Mouse (Mus musculus) liver, embryonic 14.5 days (tissue): ENCODE measurements around the gene Cspg4. TPM values are rescaled to one million over a fixed set of nuclear protein-coding genes. Genes with fewer than 3 reads are reported as not detected.

ENCODE experiments used
- ATAC-seq: fragments of 200-750 bp; cut with Nextera tagmentation; 2 replicates; pipeline ENCODE4 v1.8.0; 2017; ENCODE audit warnings: moderate number of reproducible peaks, mild to moderate bottlenecking, moderate library complexity; ENCODE audit not compliant: insufficient read depth
- DNase-seq, 3 experiments: peaks; one replicate each; pipeline ENCODE4 v3.0.0-alpha.2; 2012 to 2013; ENCODE audit warnings: low read depth in 3 of 3, low spot score in 3 of 3
- H3K27ac ChIP-seq: fragments of 300-500 bp; sonication (generic); 2 replicates; pipeline ENCODE4 v1.5.1; 2014; ENCODE audit warnings: moderate library complexity, mild to moderate bottlenecking, control low read depth, inconsistent platforms
- H3K27me3 ChIP-seq: fragments of 300-500 bp; sonication (generic); 2 replicates; pipeline ENCODE4 v1.6.1; 2014; ENCODE audit warnings: mild to moderate bottlenecking, low read length, moderate library complexity; ENCODE audit not compliant: control insufficient read depth, insufficient read depth
- H3K36me3 ChIP-seq: fragments of 300-500 bp; sonication (generic); replicated peaks from 2 replicates; pipeline ENCODE4 v1.6.1; 2014; ENCODE audit warnings: low read depth; ENCODE audit not compliant: control insufficient read depth, insufficient read depth
- H3K4me1 ChIP-seq, 2 experiments: fragments of 200-500 bp in 1 of 2; fragments of 300-500 bp in 1 of 2; sonication (generic) in 1 of 2; replicated peaks; 2 replicates each; pipeline ENCODE4 v1.6.1; 2012 to 2014; ENCODE audit warnings: antibody characterized with exemption in 1 of 2, inconsistent platforms in 1 of 2, low read length in 1 of 2; ENCODE audit not compliant: control insufficient read depth in 2 of 2, insufficient read depth in 2 of 2
- H3K4me2 ChIP-seq: fragments of 300-500 bp; sonication (generic); 2 replicates; pipeline ENCODE4 v1.6.1; 2014; ENCODE audit warnings: low read depth, mild to moderate bottlenecking, control low read depth, moderate library complexity
- H3K4me3 ChIP-seq, 2 experiments: fragments of 200-500 bp in 1 of 2; fragments of 300-500 bp in 1 of 2; sonication (generic) in 1 of 2; 2 replicates each; pipeline ENCODE4 v1.5.1; 2012 to 2014; ENCODE audit warnings: low read depth in 2 of 2, low read length in 2 of 2, mild to moderate bottlenecking in 2 of 2, control low read depth in 1 of 2, inconsistent platforms in 1 of 2, moderate library complexity in 1 of 2; ENCODE audit not compliant: insufficient read depth in 1 of 2
- H3K9ac ChIP-seq: fragments of 300-500 bp; sonication (generic); replicated peaks from 2 replicates; pipeline ENCODE4 v1.6.1; 2014; ENCODE audit warnings: mild to moderate bottlenecking, control low read depth, moderate library complexity
- H3K9me3 ChIP-seq: fragments of 300-500 bp; sonication (generic); 2 replicates; pipeline ENCODE4 v1.6.1; 2016; ENCODE audit warnings: low read length, mixed read lengths; ENCODE audit not compliant: control insufficient read depth
- CTCF ChIP-seq: IDR thresholded peaks from 2 replicates; pipeline ENCODE4 v1.5.1; 2016; ENCODE audit warnings: antibody characterized with exemption, low read depth, control low read depth
- EP300 ChIP-seq: IDR thresholded peaks from 2 replicates; pipeline ENCODE4 v1.6.1; 2016; ENCODE audit warnings: antibody characterized with exemption, low read depth
- WGBS: fragments of 180-500 bp; shearing (Covaris S2); extraction: QIAGEN DNeasy Blood & Tissue Kit; methylation state at CpG from one replicate; pipeline ENCODE4 v1.1.7; 2014; ENCODE audit not compliant: insufficient replicate concordance; 5-methylcytosine and 5-hydroxymethylcytosine counted together
- polyA plus RNA-seq, 2 experiments: library from polyadenylated mRNA; depleted of rRNA in 1 of 2; stranded (reverse) in 1 of 2; unstranded in 1 of 2; fragments of >200 nt; fragmentation: Nextera tagmentation in 1 of 2; extraction: Ambion mirVana in 1 of 2; gene quantifications; 2 replicates each; pipeline versions ENCODE4 v1.2.1 to v1.2.3; 2012 to 2014

The Cspg4 gene
- polyA plus RNA-seq, 2 experiments, result 0.08 to 0.16 TPM

DNA sequence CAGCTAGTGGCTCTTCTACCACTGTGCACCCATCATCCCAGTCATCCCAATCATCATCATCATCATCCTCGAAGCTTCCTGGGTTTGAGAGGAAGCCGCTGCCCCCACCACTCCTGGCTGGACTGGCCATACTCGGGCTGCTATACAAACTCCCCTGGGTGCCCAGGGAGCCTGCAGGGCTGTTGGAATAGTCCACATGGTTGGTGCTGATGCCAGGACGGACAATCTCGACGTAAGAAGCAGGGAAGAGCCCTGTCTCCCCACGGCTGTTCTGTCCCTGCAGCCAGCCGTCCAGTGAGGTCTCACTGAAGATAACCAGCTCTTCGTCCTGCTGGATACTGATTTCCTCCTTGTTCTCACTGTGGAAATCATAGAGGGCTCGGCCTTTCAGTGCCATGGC, 61.6 kb downstream of the Cspg4 start:
- H3K27ac ChIP-seq, result no peak overlapping the region
- no peaks in the 10 kb centered on the region; the same call in 1 of the 2 replicates for H3K27me3 ChIP-seq
- WGBS, result 70% methylated on average over 10 of the region's 10 CpGs
- no peak overlapping the region for H3K9ac ChIP-seq
- H3K4me1 ChIP-seq, result peaks cover 0 to 4% of the 10 kb centered on the region in 2 experiments; a peak in 1 of 4 replicates
- H3K4me3 ChIP-seq, result no peak overlapping the region
- no peaks in the 10 kb centered on the region for H3K36me3 ChIP-seq
- no peaks in the 10 kb centered on the region for H3K9me3 ChIP-seq
- TF ChIP-seq EP300 (no peak), CTCF (no peak)
- no peak for ATAC-seq
- H3K4me2 ChIP-seq, result peak overlapping the region; percentile 85; the same call in 1 of the 2 replicates
- no peak for DNase-seq

DNA sequence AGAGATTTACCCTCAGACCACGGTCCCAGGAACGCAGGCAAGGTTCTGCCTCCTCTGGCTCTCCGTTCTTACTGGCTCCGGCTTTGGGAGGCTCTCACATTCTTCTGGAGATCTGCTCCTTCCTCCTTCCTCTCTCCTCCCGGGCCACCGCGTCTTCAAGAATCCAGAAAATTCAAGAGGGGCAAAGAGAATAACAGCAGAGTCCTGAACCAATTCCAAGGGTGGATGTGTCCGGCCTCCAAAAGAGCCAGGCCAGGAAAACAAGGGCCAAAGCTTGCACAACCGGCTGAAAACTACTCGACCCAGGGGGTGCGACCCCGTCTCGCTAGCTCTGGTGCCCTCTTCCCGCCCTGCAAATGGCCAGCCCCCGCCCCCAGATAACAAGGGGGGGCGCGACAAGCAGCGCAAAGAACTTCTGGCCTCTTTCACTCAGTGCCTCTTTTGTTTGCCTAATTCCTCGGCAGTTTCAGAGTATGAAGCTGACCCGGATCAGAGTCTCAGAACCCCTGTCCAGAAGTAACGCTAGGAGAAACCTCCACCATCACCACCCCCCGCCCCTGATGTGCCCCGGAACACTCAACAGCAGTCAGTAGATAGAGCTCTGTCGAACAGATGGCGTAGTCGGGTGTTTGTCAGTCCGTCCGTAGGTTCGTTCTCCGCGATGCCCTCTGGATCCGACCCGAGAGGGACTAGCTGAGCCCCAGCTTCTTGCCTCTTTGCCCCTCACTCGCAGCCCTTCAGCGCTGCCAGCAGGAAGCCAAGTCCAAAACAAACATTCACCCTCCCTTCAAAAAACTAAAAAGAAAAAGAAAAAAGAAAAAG, 62.6 kb downstream of the Cspg4 start:
- Histone ChIP-seq H3K27me3 (no peaks in the 10 kb centered on the region; the same call in 1 of the 2 replicates), H3K27ac (no peak overlapping the region), H3K4me1 (peaks cover 0 to 4% of the 10 kb centered on the region in 2 experiments; a peak in 1 of 4 replicates), H3K9ac (peak overlapping the region; percentile 73), H3K36me3 (no peaks in the 10 kb centered on the region), H3K4me3 (peak overlapping the region; percentile 70 to 72), H3K4me2 (peak overlapping the region; percentile 85), H3K9me3 (no peaks in the 10 kb centered on the region)
- TF ChIP-seq CTCF, result no peak
- TF ChIP-seq EP300, result no peak
- no peak; the same call in 1 of the 2 replicates for ATAC-seq
- 3% methylated on average over 35 of the region's 35 CpGs for WGBS
- no peak for DNase-seq

DNA sequence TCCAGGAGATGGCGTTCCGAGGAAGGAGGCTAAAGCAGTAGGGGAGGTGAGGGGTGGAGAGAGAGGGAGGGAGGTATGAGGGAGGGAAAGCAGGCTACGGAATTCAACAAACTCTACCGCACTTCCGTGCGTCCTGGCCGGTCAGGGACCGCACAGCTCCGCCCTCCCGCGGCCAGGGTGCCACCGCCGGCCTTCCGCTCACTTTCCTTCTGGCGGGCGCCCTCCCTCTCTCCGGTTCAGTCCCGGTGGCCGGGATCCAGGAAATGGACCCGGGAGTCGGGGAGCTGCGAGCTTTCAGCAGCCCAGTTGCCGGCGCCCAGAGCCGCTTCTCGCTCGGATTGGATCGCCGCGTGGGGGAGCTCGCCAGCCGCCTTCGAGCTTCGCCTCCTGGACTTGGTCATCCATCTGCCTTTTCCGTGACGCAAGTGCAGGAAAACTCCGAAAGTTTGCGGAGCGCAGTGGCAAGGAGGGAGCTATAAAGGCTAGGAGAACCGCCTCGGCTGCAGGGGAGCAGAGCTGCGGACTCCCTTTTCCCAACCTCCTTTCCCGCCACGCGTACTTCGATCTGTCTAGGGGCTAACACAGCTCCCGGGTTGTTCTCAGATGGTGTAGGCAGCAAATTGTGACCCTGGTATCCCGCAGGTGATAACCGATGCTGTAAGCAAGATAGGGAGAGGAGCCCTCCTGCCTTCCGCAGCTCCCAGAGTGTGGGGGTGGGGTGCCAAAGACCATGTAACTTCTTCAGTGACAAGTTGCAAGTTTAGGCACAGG, 63.4 kb downstream of the Cspg4 start, which contains the start of gene Snx33:
Snx33 (minus strand) TSS at position 331 of the 771 bp plus-strand sequence.
- Histone ChIP-seq H3K9ac (peak within 1 kb of the TSS; percentile 73), H3K4me1 (peaks cover 0 to 4% of the 10 kb centered on the region in 2 experiments; a peak in 1 of 4 replicates), H3K27ac (no peak within 1 kb of the TSS), H3K4me3 (peak within 1 kb of the TSS; percentile 70 to 72), H3K27me3 (no peaks in the 10 kb centered on the region; the same call in 1 of the 2 replicates), H3K36me3 (no peaks in the 10 kb centered on the region), H3K4me2 (peak within 1 kb of the TSS; percentile 85), H3K9me3 (no peaks in the 10 kb centered on the region)
- TF ChIP-seq EP300 (no peak), CTCF (peak; percentile 72)
- peak; percentile 48 to 52 (median 50) for DNase-seq
- under 1% methylated on average over 50 of the region's 50 CpGs for WGBS
- ATAC-seq, result peak; percentile 73

DNA sequence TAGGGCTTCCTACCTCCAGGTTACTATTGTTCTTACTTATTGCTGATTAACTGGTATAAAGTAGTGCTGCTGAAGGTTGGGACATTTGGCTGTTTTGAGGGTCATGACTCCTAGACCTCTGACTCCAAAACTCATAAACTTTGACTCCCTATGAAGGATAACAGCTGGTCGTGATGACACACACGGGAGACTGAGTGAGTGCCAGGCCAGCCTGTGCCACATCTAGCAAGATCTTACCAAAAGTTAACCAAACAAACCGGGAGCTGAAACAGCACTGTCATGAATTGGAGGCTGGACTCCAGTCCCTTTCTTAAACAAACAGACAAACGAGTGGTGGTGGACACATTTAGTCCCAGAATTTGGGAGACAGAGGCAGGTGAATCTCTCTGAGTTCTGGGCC, 64.7 kb downstream of the Cspg4 start:
- DNase-seq (no peak), ATAC-seq (no peak)
- Histone ChIP-seq H3K4me2 (no peak overlapping the region), H3K36me3 (no peaks in the 10 kb centered on the region), H3K27me3 (no peaks in the 10 kb centered on the region; the same call in 1 of the 2 replicates), H3K4me3 (no peak overlapping the region), H3K9me3 (no peaks in the 10 kb centered on the region), H3K9ac (no peak overlapping the region), H3K4me1 (peaks cover 0 to 2% of the 10 kb centered on the region in 2 experiments; a peak in 1 of 4 replicates), H3K27ac (no peak overlapping the region)
- 38% methylated on average over 4 of the region's 4 CpGs for WGBS
- TF ChIP-seq EP300 (no peak), CTCF (no peak)

DNA sequence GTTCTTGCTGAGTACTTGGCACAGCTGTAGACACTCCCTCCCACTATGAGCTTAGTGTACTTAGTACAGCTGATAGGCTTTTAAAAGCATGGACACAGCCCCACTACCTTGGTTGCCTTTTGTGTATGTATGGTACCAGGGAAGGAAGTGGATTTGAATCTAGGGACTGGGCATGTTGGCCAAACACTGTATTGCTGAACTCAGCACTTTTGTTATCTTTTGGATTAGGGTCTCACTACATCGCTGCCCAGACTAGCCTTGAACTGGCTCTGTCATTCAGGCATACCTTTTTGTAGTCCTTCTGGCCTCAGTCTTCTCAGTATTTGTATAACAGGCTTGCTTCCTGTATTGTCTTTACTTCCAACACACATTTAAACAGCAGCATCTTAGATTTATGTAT, 65.7 kb downstream of the Cspg4 start:
- DNase-seq (no peak), ATAC-seq (no peak)
- H3K4me3 ChIP-seq, result no peak overlapping the region
- no peak overlapping the region for H3K9ac ChIP-seq
- no peaks in the 10 kb centered on the region for H3K4me1 ChIP-seq
- no peaks in the 10 kb centered on the region for H3K36me3 ChIP-seq
- no peak for TF ChIP-seq EP300
- TF ChIP-seq CTCF, result no peak
- WGBS, result 40% methylated on average over 1 of the region's 1 CpGs
- H3K27ac ChIP-seq, result no peak overlapping the region
- H3K4me2 ChIP-seq, result no peak overlapping the region
- no peaks in the 10 kb centered on the region; the same call in 1 of the 2 replicates for H3K27me3 ChIP-seq
- no peaks in the 10 kb centered on the region for H3K9me3 ChIP-seq
